Mouse (Mus musculus) fibroblast of lung, adult 2 months (primary cell): ENCODE measurements at regions not wholly inside any gene's neighbourhood (a gene's known extent, or its start where the extent isn't known, plus 50 kb on each side); places are given as distances from the start of the nearest gene placed in this dataset.
"Not testable (repeated sequence)": the region's sequence is repeated elsewhere in the genome, so short reads cannot be mapped to it uniquely, and the experiment has no call there.

Experiments used
- DNase-seq: peaks from one replicate; pipeline ENCODE4 v3.0.0-alpha.2; 2011; ENCODE audit warnings: low read depth

GRCm38 (mm10) chr4:23787417-23788204 lies 708.6 kb upstream of the Mms22l start:
- DNase-seq, result no peak

GRCm38 (mm10) chr4:23823516-23823915 lies 672.7 kb upstream of the Mms22l start:
- DNase-seq, result no peak

- DNase-seq, result no peak
Observed at GRCm38 (mm10) chr4:23826885-23827284, 669.4 kb upstream of the Mms22l start.

GRCm38 (mm10) chr4:23832385-23833164 lies 663.7 kb upstream of the Mms22l start:
- DNase-seq, result peak; percentile 25

- no peak for DNase-seq
Observed at GRCm38 (mm10) chr4:23843609-23844287, 652.5 kb upstream of the Mms22l start.

- no peak for DNase-seq
Observed at GRCm38 (mm10) chr4:23844288-23844971, 651.8 kb upstream of the Mms22l start.

- no peak for DNase-seq
Observed at GRCm38 (mm10) chr4:23845263-23845662, 651.0 kb upstream of the Mms22l start.

- no peak for DNase-seq
Observed at GRCm38 (mm10) chr4:23850640-23851039, 645.6 kb upstream of the Mms22l start.

GRCm38 (mm10) chr4:23862437-23862836 lies 633.8 kb upstream of the Mms22l start:
- no peak for DNase-seq

GRCm38 (mm10) chr4:23880007-23880406 lies 616.2 kb upstream of the Mms22l start:
- peak; percentile 78 for DNase-seq

GRCm38 (mm10) chr4:23913396-23913795 lies 582.9 kb upstream of the Mms22l start:
- DNase-seq, result no peak

- DNase-seq, result no peak
Observed at GRCm38 (mm10) chr4:23913822-23914221, 582.4 kb upstream of the Mms22l start.

- no peak for DNase-seq
Observed at GRCm38 (mm10) chr4:23914423-23914822, 581.8 kb upstream of the Mms22l start.

- no peak for DNase-seq
Observed at GRCm38 (mm10) chr4:23921520-23921919, 574.7 kb upstream of the Mms22l start.

GRCm38 (mm10) chr4:23954140-23954539 lies 542.1 kb upstream of the Mms22l start:
- no peak for DNase-seq

- DNase-seq, result not testable (repeated sequence)
Observed at GRCm38 (mm10) chr4:23982193-23982592, 514.1 kb upstream of the Mms22l start.

- DNase-seq, result no peak
Observed at GRCm38 (mm10) chr4:23982790-23983451, 513.3 kb upstream of the Mms22l start.

- DNase-seq, result no peak
Observed at GRCm38 (mm10) chr4:23983452-23983805, 512.8 kb upstream of the Mms22l start.

GRCm38 (mm10) chr4:23984005-23984404 lies 512.2 kb upstream of the Mms22l start:
- no peak for DNase-seq

GRCm38 (mm10) chr4:23985956-23986355 lies 510.3 kb upstream of the Mms22l start:
- DNase-seq, result no peak

GRCm38 (mm10) chr4:23993823-23994222 lies 502.4 kb upstream of the Mms22l start:
- no peak for DNase-seq
